Mouse (Mus musculus) C3H10T1/2 (cell line): ENCODE measurements around the gene Nme8. TPM values are rescaled to one million over a fixed set of nuclear protein-coding genes. Genes with fewer than 3 reads are reported as not detected.

Experiments
- polyA plus RNA-seq, 2 experiments: library from polyadenylated mRNA; unstranded; fragments of >200 nt; fragmentation: generic; extraction: Trizol; gene quantifications; one replicate each; pipeline ENCODE4 v1.2.1; 2012; ENCODE audit warnings: missing spikeins in 2 of 2

Gene Nme8
- polyA plus RNA-seq: not detected

GRCm38 (mm10) chr13:19697790-19698189 is at the start of gene Nme8:
Gene Nme8 (minus strand): TSS chr13:19697794.

DNA sequence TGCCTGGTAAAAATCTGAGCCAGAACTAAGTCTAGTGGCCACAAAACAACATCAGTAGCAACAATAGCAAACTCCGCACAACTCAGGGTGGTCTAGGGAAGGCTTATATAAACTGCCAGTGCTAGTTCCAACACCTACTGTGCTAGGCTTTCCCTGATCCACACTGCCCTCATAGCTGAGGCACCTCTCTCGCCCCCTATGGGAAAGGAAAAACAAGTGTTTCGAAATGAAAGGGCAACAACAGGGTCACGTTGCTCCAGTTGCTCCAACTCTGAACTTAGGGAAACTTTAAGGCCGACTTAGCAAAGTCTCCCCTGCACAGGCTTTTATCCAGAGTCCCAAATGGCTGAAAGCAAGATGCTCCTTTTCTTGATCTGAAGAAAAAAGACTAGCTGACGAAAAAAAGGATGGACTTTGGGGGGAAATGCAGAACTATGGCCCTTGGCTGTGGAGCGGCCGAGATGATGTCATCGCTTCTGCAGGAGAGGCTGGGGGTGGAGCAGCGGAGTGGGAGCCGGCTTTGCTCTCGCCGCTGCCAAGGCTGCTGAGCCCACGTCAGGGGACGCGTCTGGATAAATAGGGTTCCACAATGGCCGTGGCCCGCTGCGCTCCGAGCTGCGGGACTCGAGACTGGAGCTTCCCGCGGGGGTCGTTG is 74.9 kb downstream of the Nme8 start, which contains the start of gene Sfrp4:
Sfrp4 (plus strand) TSS at position 532 of the 655 bp plus-strand sequence.

DNA sequence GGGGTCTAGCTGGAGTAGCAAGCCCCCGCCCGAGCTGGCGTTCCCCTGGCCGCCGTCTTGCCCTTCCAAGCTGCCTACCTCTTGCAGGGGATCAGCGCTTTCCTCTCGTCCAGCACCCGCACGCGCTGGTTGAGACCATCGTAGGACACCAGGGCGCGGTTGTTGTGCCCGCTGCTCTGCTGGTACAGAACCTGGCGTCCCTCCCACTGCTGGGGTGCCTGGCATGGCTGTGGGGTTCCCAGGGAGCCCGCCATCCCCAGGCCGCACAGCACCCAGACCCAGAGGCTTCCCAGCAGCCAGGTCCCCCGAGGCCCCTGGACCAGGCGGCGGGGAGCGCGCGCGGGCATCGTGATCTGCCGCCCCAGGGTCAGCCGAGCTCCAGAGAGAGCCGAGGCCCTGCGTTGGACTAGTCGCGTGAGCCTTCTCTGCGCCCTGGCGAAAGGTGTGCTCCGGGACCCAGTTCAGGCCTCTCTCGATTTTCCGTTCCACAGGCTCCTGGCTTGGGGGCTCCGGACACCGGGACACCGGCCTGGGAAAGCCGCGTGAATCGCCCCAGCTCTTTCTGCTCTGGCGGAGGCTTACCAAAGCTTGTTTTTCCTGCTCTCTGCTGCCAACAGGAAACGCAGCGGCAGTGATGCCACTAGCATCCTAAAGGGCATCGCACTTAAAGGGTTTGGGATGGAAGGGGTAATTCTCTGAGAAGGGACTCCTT is 78.2 kb downstream of the Nme8 start, which contains the start of gene Epdr1:
Epdr1 (minus strand) TSS at position 712 of the 712 bp plus-strand sequence.

Other genes starting within 250 kb of the Nme8 start
- 10 to 100 TPM in 1 of 2 experiments, 1 to 10 TPM in 1; 3.3 to 35.0 TPM for gene Epdr1, start 77.9 kb downstream of the Nme8 start, polyA plus RNA-seq
- under 1 TPM in 1 of 2 experiments, not detected in 1; 0.13 TPM for gene Sfrp4, start 74.7 kb downstream of the Nme8 start, polyA plus RNA-seq
- gene Gpr141, start 126.5 kb upstream of the Nme8 start, polyA plus RNA-seq: not detected